Mouse (Mus musculus) CH12.LX (cell line): ENCODE data around the gene Pcid2. TPM values are rescaled to one million over a fixed set of nuclear protein-coding genes. Genes with fewer than 3 reads are reported as not detected.

Experiments used
- DNase-seq: peaks from one replicate; pipeline ENCODE4 v3.0.0-alpha.2; 2013; ENCODE audit errors: extremely low read depth
- H3K27ac ChIP-seq: 2 replicates; pipeline ENCODE4 v1.5.1; 2012; ENCODE audit warnings: low read depth, mild to moderate bottlenecking, control low read depth, moderate library complexity; ENCODE audit not compliant: insufficient read depth
- H3K27me3 ChIP-seq: replicated peaks from 2 replicates; pipeline ENCODE3; 2012; ENCODE audit warnings: inconsistent platforms
- H3K36me3 ChIP-seq, 2 experiments: replicated peaks in 1 of 2; 2 replicates each; pipeline versions ENCODE3 to v1.6.1; 2012; ENCODE audit warnings: inconsistent platforms in 1 of 2, low read length in 1 of 2, mild to moderate bottlenecking in 1 of 2, mixed read lengths in 1 of 2, moderate library complexity in 1 of 2; ENCODE audit not compliant: control insufficient read depth in 1 of 2, insufficient read depth in 1 of 2
- H3K4me1 ChIP-seq, 2 experiments: 2 replicates each; pipeline ENCODE4 v1.6.1; 2012; ENCODE audit warnings: inconsistent platforms in 1 of 2, moderate library complexity in 1 of 2; ENCODE audit not compliant: insufficient read depth in 2 of 2, control insufficient read depth in 1 of 2
- H3K4me2 ChIP-seq: 2 replicates; pipeline ENCODE4 v1.6.1; 2012; ENCODE audit warnings: low read depth, mild to moderate bottlenecking, control low read depth; ENCODE audit not compliant: poor library complexity, insufficient read depth, severe bottlenecking
- H3K4me3 ChIP-seq, 3 experiments: fragments of 150-350 bp in 1 of 3; sonication (generic) in 1 of 3; replicated peaks in 1 of 3; 2 replicates each; pipeline versions ENCODE3 to v1.5.1; 2011 to 2012; ENCODE audit warnings: low read depth in 2 of 3, low read length in 2 of 3, mild to moderate bottlenecking in 2 of 3, moderate library complexity in 2 of 3, control low read depth in 1 of 3, improper control_type of control experiment in 1 of 3, inconsistent platforms in 1 of 3, mixed read lengths in 1 of 3; ENCODE audit not compliant: poor library complexity in 1 of 3
- H3K79me2 ChIP-seq: replicated peaks from 2 replicates; pipeline ENCODE4 v1.6.1; 2012; ENCODE audit warnings: mild to moderate bottlenecking, moderate library complexity; ENCODE audit not compliant: control insufficient read depth, poor library complexity, insufficient read depth, severe bottlenecking; ENCODE audit errors: extremely low read depth
- H3K9ac ChIP-seq: 2 replicates; pipeline ENCODE4 v1.6.1; 2012; ENCODE audit warnings: low read depth, mild to moderate bottlenecking, control low read depth, moderate library complexity; ENCODE audit not compliant: insufficient read depth
- H3K9me3 ChIP-seq: replicated peaks from 2 replicates; pipeline ENCODE3; 2012; ENCODE audit warnings: low read length, inconsistent platforms, mixed read lengths
- CHD1 ChIP-seq: IDR thresholded peaks from 2 replicates; pipeline ENCODE4 v1.6.1; 2012; ENCODE audit warnings: low read depth, low read length, improper control_type of control experiment, inconsistent platforms
- CHD2 ChIP-seq: IDR thresholded peaks from 2 replicates; pipeline ENCODE4 v1.6.1; 2011; ENCODE audit warnings: low read length, improper control_type of control experiment
- CTCF ChIP-seq, 2 experiments: IDR thresholded peaks in 1 of 2; conservative IDR thresholded peaks in 1 of 2; 2 replicates each; pipeline ENCODE4 v1.5.1; 2011 to 2012; ENCODE audit warnings: low read depth in 2 of 2, low read length in 2 of 2, improper control_type of control experiment in 1 of 2, inconsistent platforms in 1 of 2, mild to moderate bottlenecking in 1 of 2, moderate library complexity in 1 of 2
- ELF1 ChIP-seq: IDR thresholded peaks from 2 replicates; pipeline ENCODE4 v1.6.1; 2014; ENCODE audit warnings: low read depth, mild to moderate bottlenecking, inconsistent platforms, low read length, improper control_type of control experiment
- EP300 ChIP-seq: IDR thresholded peaks from 2 replicates; pipeline ENCODE4 v1.6.1; 2011; ENCODE audit warnings: low read length, improper control_type of control experiment
- ETS1 ChIP-seq: conservative IDR thresholded peaks from 2 replicates; pipeline ENCODE4 v1.6.1; 2012; ENCODE audit warnings: low read depth, mild to moderate bottlenecking, inconsistent platforms, low read length, improper control_type of control experiment, moderate library complexity
- GABPA ChIP-seq: IDR thresholded peaks from 2 replicates; pipeline ENCODE4 v1.6.1; 2012; ENCODE audit warnings: low read depth, low read length, improper control_type of control experiment, inconsistent platforms; ENCODE audit not compliant: insufficient replicate concordance
- JUN ChIP-seq: IDR thresholded peaks from 2 replicates; pipeline ENCODE4 v1.6.1; 2011; ENCODE audit warnings: low read depth, mild to moderate bottlenecking, low read length, improper control_type of control experiment, moderate library complexity; ENCODE audit not compliant: insufficient read depth
- KAT2A ChIP-seq: IDR thresholded peaks from 2 replicates; pipeline ENCODE4 v1.6.1; 2012; ENCODE audit warnings: low read length, improper control_type of control experiment, inconsistent platforms; ENCODE audit not compliant: insufficient replicate concordance
- MAFK ChIP-seq: IDR thresholded peaks from 2 replicates; pipeline ENCODE4 v1.6.1; 2011; ENCODE audit warnings: low read length, improper control_type of control experiment; ENCODE audit not compliant: insufficient replicate concordance
- MAX ChIP-seq: IDR thresholded peaks from 2 replicates; pipeline ENCODE4 v1.6.1; 2011; ENCODE audit warnings: low read length, improper control_type of control experiment
- MAZ ChIP-seq: IDR thresholded peaks from 2 replicates; pipeline ENCODE4 v1.6.1; 2012; ENCODE audit warnings: low read depth, mild to moderate bottlenecking, inconsistent platforms, low read length, improper control_type of control experiment, moderate library complexity
- MEF2A ChIP-seq: IDR thresholded peaks from 2 replicates; pipeline ENCODE4 v1.6.1; 2014; ENCODE audit warnings: low read depth, mild to moderate bottlenecking, inconsistent platforms, low read length, improper control_type of control experiment, borderline replicate concordance
- MYC ChIP-seq: IDR thresholded peaks from 2 replicates; pipeline ENCODE4 v1.6.1; 2011; ENCODE audit warnings: low read depth, mild to moderate bottlenecking, improper control_type of control experiment, low read length
- NELFE ChIP-seq: IDR thresholded peaks from 2 replicates; pipeline ENCODE4 v1.6.1; 2011; ENCODE audit warnings: low read depth, low read length, improper control_type of control experiment
- NRF1 ChIP-seq: IDR thresholded peaks from 2 replicates; pipeline ENCODE4 v1.6.1; 2014; ENCODE audit warnings: low read depth, mild to moderate bottlenecking, inconsistent platforms, low read length, improper control_type of control experiment, moderate library complexity
- POLR2AphosphoS2 ChIP-seq: IDR thresholded peaks from 2 replicates; pipeline ENCODE4 v1.6.1; 2011; ENCODE audit warnings: low read depth, low read length, improper control_type of control experiment
- RAD21 ChIP-seq: IDR thresholded peaks from 2 replicates; pipeline ENCODE4 v1.6.1; 2011; ENCODE audit warnings: low read depth, mild to moderate bottlenecking, low read length, improper control_type of control experiment, moderate library complexity
- SIN3A ChIP-seq: IDR thresholded peaks from 2 replicates; pipeline ENCODE4 v1.6.1; 2012; ENCODE audit warnings: low read length, improper control_type of control experiment, inconsistent platforms
- TBP ChIP-seq: conservative IDR thresholded peaks from 2 replicates; pipeline ENCODE4 v1.6.1; 2011; ENCODE audit warnings: low read depth, low read length, improper control_type of control experiment
- TCF12 ChIP-seq: IDR thresholded peaks from 2 replicates; pipeline ENCODE4 v1.6.1; 2014; ENCODE audit warnings: low read depth, mild to moderate bottlenecking, inconsistent platforms, low read length, improper control_type of control experiment
- UBTF ChIP-seq: IDR thresholded peaks from 2 replicates; pipeline ENCODE4 v1.6.1; 2012; ENCODE audit warnings: low read depth, mild to moderate bottlenecking, inconsistent platforms, low read length, improper control_type of control experiment, moderate library complexity
- USF1 ChIP-seq: IDR thresholded peaks from 2 replicates; pipeline ENCODE4 v1.6.1; 2014; ENCODE audit warnings: low read depth, mild to moderate bottlenecking, inconsistent platforms, low read length, improper control_type of control experiment
- USF2 ChIP-seq: conservative IDR thresholded peaks from 2 replicates; pipeline ENCODE4 v1.6.1; 2011; ENCODE audit warnings: low read depth, low read length, improper control_type of control experiment
- ZMIZ1 ChIP-seq: IDR thresholded peaks from 2 replicates; pipeline ENCODE4 v1.6.1; 2012; ENCODE audit warnings: low read depth, mild to moderate bottlenecking, inconsistent platforms, low read length, improper control_type of control experiment
- ZNF384 ChIP-seq: IDR thresholded peaks from 2 replicates; pipeline ENCODE4 v1.6.1; 2012; ENCODE audit warnings: low read depth, low read length, improper control_type of control experiment, inconsistent platforms
- dilution Hi-C: fragments of 300-500 bp; cut with MboI; formaldehyde crosslinking; loops from 2 replicates; pipeline ENCODE4 v1.14.3; 2020; ENCODE audit warnings: low sequenced_read_pairs; ENCODE audit not compliant: extremely low pct_unique_long_range_greater_than_20kb, extremely low pct_ligation_motif_present
- in situ Hi-C: fragments of 300-500 bp; cut with MboI; formaldehyde crosslinking; loops from 3 replicates; pipeline ENCODE4 v1.14.3; 2019; ENCODE audit warnings: low sequenced_read_pairs, low pct_ligation_motif_present, low pct_unique_long_range_greater_than_20kb, mixed read lengths
- polyA plus RNA-seq: library from polyadenylated mRNA; unstranded; fragments of >175 nt; gene quantifications from 2 replicates; pipeline ENCODE4 v1.2.1, GENCODE M21; 2012; ENCODE audit warnings: low read depth; ENCODE audit not compliant: insufficient read length
- total RNA-seq, 2 experiments: library from RNA; depleted of rRNA; stranded (reverse); fragments of 300-350 nt in 1 of 2; fragments of >200 nt in 1 of 2; gene quantifications; 2 replicates each; pipeline ENCODE4 v1.2.3; 2012 to 2014

Pcid2 gene
- total and polyA plus RNA-seq, 3 experiments = 21.6 to 32.5 (median 23.1) TPM

GRCm38 (mm10) chr8:13039054-13039453, 66.2 kb downstream of the Pcid2 start:
- DNase-seq = no peak
- Histone ChIP-seq H3K36me3 (no peaks in the 10 kb centered on the region), H3K9ac (no peak overlapping the region), H3K4me2 (no peak overlapping the region), H3K79me2 (no peaks in the 10 kb centered on the region), H3K27me3 (peaks cover 94% of the 10 kb centered on the region)
- dilution Hi-C loops = no loop called here
- in situ Hi-C loops = no loop called here
- TF ChIP-seq SIN3A = no peak
- no peak for TF ChIP-seq MAX
- no peak for TF ChIP-seq JUN
- TF ChIP-seq TBP = no peak
- TF ChIP-seq UBTF = no peak
- TF ChIP-seq MYC = no peak
- TF ChIP-seq ETS1 = no peak
- TF ChIP-seq ZMIZ1 = no peak
- TF ChIP-seq MAZ = no peak
- TF ChIP-seq CTCF (conservative IDR thresholded peaks at IDR 0.05 in 1 of 2, IDR thresholded peaks at IDR 0.05 in 1 of 2; ENCODE audit: low read depth in 2 of 2, low read length in 2 of 2) = no peak
- no peak for TF ChIP-seq USF1
- TF ChIP-seq RAD21 = no peak
- TF ChIP-seq ZNF384 = no peak
- TF ChIP-seq USF2 = no peak
- no peak for TF ChIP-seq NELFE
- TF ChIP-seq, all 38 proteins: peak for 0
- Histone ChIP-seq H3K9me3 (no peaks in the 10 kb centered on the region), H3K4me1 (peaks cover 0 to 3% of the 10 kb centered on the region in 2 experiments; a peak in 1 of 4 replicates), H3K27ac (no peak overlapping the region), H3K4me3 (no peak overlapping the region)

GRCm38 (mm10) chr8:13037569-13037968, 67.7 kb downstream of the Pcid2 start:
- Histone ChIP-seq H3K27ac (no peak overlapping the region), H3K9ac (no peak overlapping the region), H3K9me3 (no peaks in the 10 kb centered on the region), H3K4me2 (no peak overlapping the region), H3K79me2 (no peaks in the 10 kb centered on the region), H3K36me3 (no peaks in the 10 kb centered on the region), H3K4me3 (no peak overlapping the region), H3K27me3 (peaks cover 95% of the 10 kb centered on the region), H3K4me1 (peaks cover 0 to 3% of the 10 kb centered on the region in 2 experiments; a peak in 1 of 4 replicates)
- DNase-seq = no peak
- in situ Hi-C loops = no loop called here
- no peak for TF ChIP-seq CHD1
- no peak for TF ChIP-seq KAT2A
- TF ChIP-seq MAZ = no peak
- no peak for TF ChIP-seq TBP
- no peak for TF ChIP-seq RAD21
- TF ChIP-seq CHD2 = no peak
- no peak for TF ChIP-seq MEF2A
- no peak for TF ChIP-seq EP300
- TF ChIP-seq ZNF384 = no peak
- no peak for TF ChIP-seq GABPA
- TF ChIP-seq ELF1 = no peak
- no peak for TF ChIP-seq TCF12
- no peak for TF ChIP-seq NELFE
- no peak for TF ChIP-seq MAFK
- no peak for TF ChIP-seq NRF1
- TF ChIP-seq POLR2AphosphoS2 = no peak
- no peak for TF ChIP-seq MYC
- dilution Hi-C loops = no loop called here
